Mouse (Mus musculus) right cerebral cortex, postnatal 36 days (tissue): ENCODE data around the gene Lrrc36.

Experiments
- DNase-seq, 2 experiments: peaks; one replicate each; pipeline ENCODE4 v3.0.0; 2022; ENCODE audit warnings: low spot score in 2 of 2, mixed read lengths in 1 of 2

The Lrrc36 gene

GRCm38 (mm10) chr8:105413391-105413790, at the start of gene Lrrc36, which contains the start of gene Kctd19:
Gene Lrrc36, plus strand, starts transcription at chr8:105413571.
Gene Kctd19, minus strand, starts transcription at chr8:105413502.
- no peak for DNase-seq

- DNase-seq = no peak
These were observed 46.3 kb upstream of the Lrrc36 start for GRCm38 (mm10) chr8:105367107-105367506.

- no peak for DNase-seq
These were observed 40.9 kb upstream of the Lrrc36 start for GRCm38 (mm10) chr8:105372473-105372872.

- no peak for DNase-seq
These were observed 40.3 kb upstream of the Lrrc36 start, which contains the start of gene Plekhg4 for GRCm38 (mm10) chr8:105373032-105373431. Gene Plekhg4, plus strand, starts transcription at chr8:105373274.

GRCm38 (mm10) chr8:105374513-105374966, 38.8 kb upstream of the Lrrc36 start:
- no peak for DNase-seq

GRCm38 (mm10) chr8:105378673-105379072, 34.7 kb upstream of the Lrrc36 start:
- no peak for DNase-seq

- DNase-seq = no peak
These were observed 33.1 kb upstream of the Lrrc36 start for GRCm38 (mm10) chr8:105380308-105380707.

GRCm38 (mm10) chr8:105384070-105384469, 29.3 kb upstream of the Lrrc36 start:
- DNase-seq = no peak

- DNase-seq = no peak
These were observed 26.2 kb upstream of the Lrrc36 start for GRCm38 (mm10) chr8:105387151-105387550.

- no peak for DNase-seq
These were observed 24.3 kb upstream of the Lrrc36 start for GRCm38 (mm10) chr8:105389096-105389495.

GRCm38 (mm10) chr8:105393089-105393787, 20.1 kb upstream of the Lrrc36 start:
- no peak for DNase-seq

- no peak for DNase-seq
These were observed 19.5 kb upstream of the Lrrc36 start for GRCm38 (mm10) chr8:105393915-105394314.

GRCm38 (mm10) chr8:105397747-105398146, 15.6 kb upstream of the Lrrc36 start:
- no peak for DNase-seq

- DNase-seq = no peak
These were observed 13.4 kb upstream of the Lrrc36 start for GRCm38 (mm10) chr8:105400016-105400415.

- DNase-seq = no peak
These were observed 9.9 kb upstream of the Lrrc36 start for GRCm38 (mm10) chr8:105403467-105403866.

GRCm38 (mm10) chr8:105404496-105404895, 8.9 kb upstream of the Lrrc36 start:
- DNase-seq = no peak

GRCm38 (mm10) chr8:105406416-105406815, 7.0 kb upstream of the Lrrc36 start:
- DNase-seq = no peak

GRCm38 (mm10) chr8:105408331-105408730, 5.0 kb upstream of the Lrrc36 start:
- no peak for DNase-seq

- DNase-seq = no peak
These were observed 3.4 kb upstream of the Lrrc36 start for GRCm38 (mm10) chr8:105409947-105410346.

- no peak for DNase-seq
These were observed 5.6 kb downstream of the Lrrc36 start for GRCm38 (mm10) chr8:105418992-105419391.

GRCm38 (mm10) chr8:105419800-105420199, 6.4 kb downstream of the Lrrc36 start:
- no peak for DNase-seq

- no peak for DNase-seq
These were observed 8.6 kb downstream of the Lrrc36 start for GRCm38 (mm10) chr8:105422006-105422405.

GRCm38 (mm10) chr8:105426878-105427277, 13.5 kb downstream of the Lrrc36 start:
- no peak for DNase-seq
